Comparison of ENCODE assay signal across 8 mouse cellular contexts in genomic region chr9:44690641-44691040, GRCm38 (mm10). TPM values are rescaled to one million over a fixed set of nuclear protein-coding genes. Genes with fewer than 3 reads are reported as not detected.
DNase-seq lines count a peak whose midpoint lies in the region; ATAC-seq lines count a peak whose summit lies in the region.

No protein-coding gene starts in this region.

- H3K9me3 ChIP-seq in kidney, embryonic 14.5 days (ENCODE audit: control insufficient read depth, low read length) = no peaks in the 10 kb centered on the region

- 38% methylated on average over 7 of the region's 7 CpGs for WGBS in kidney, embryonic 14.5 days

- H3K4me2 ChIP-seq in kidney, embryonic 14.5 days (replicated peaks; ENCODE audit: low read depth, low read length) = no peak overlapping the region

- H3K27ac ChIP-seq in kidney, embryonic 14.5 days (ENCODE audit: low read depth, low read length) = no peak overlapping the region

- intact Hi-C loops in gastrocnemius, postnatal 14 days (cut with DNase I; ENCODE audit: low total_unique reads) = no loop called here

- peaks cover 12% of the 10 kb centered on the region for H3K4me1 ChIP-seq in kidney, embryonic 14.5 days (ENCODE audit: control insufficient read depth, insufficient read depth, low read length)

- peak; percentile 38 for DNase-seq in adrenal gland, postnatal 14 days
- no peak for DNase-seq in adrenal gland, adult 8-10 months
- peak; percentile 45 to 59 for DNase-seq in kidney, postnatal 4 days
- DNase-seq in induced T-regulatory cell, adult 2 months (ENCODE audit: low read depth) = peak; percentile 89
- peak; percentile 74 for DNase-seq in thymus, postnatal 0 days (ENCODE audit: low spot score)
- no peak for DNase-seq in gastrocnemius, adult 8-10 months (ENCODE audit: low spot score in 2 of 2)
- no peak for DNase-seq in gastrocnemius, postnatal 14 days

- no peak for ATAC-seq in kidney, embryonic 14.5 days (ENCODE audit: low FRiP score, low TSS enrichment)

- H3K4me3 ChIP-seq in kidney, embryonic 14.5 days (ENCODE audit: low read length) = no peak overlapping the region

- H3K36me3 ChIP-seq in kidney, embryonic 14.5 days (ENCODE audit: control insufficient read depth, insufficient read depth, low read length) = peaks cover 42% of the 10 kb centered on the region

- no peaks in the 10 kb centered on the region for H3K27me3 ChIP-seq in kidney, embryonic 14.5 days (ENCODE audit: control insufficient read depth, insufficient read depth, low read length)

- no peak overlapping the region for H3K9ac ChIP-seq in kidney, embryonic 14.5 days (ENCODE audit: low read depth, low read length)

RNA-seq across cellular contexts. Expression of gene Treh, which starts 17.6 kb away (rescaled TPM):
- total RNA-seq in adrenal gland, postnatal 14 days (2021) = not detected in 2 replicates
- total RNA-seq in adrenal gland, adult 8-10 months (2022) = not detected
- polyA plus RNA-seq in kidney, embryonic 14.5 days (2014; fragmentation: Nextera tagmentation; extraction: Ambion mirVana) = not detected in 2 replicates
- 0.07 TPM in 1 of 2 replicates, not detected in the other for polyA plus RNA-seq in thymus, postnatal 0 days (2015; fragmentation: Nextera tagmentation; extraction: Ambion mirVana)
- total RNA-seq in gastrocnemius, adult 8-10 months (2022) = not detected
- total RNA-seq in gastrocnemius, postnatal 14 days (2021) = not detected

RNA-seq across cellular contexts. Expression of gene Phldb1, which starts 44.4 kb away (rescaled TPM):
- total RNA-seq in adrenal gland, postnatal 14 days (2021) = 45.1 and 60.5 TPM in 2 replicates
- total RNA-seq in adrenal gland, adult 8-10 months (2022) = 10 to 100 TPM; 31.7 to 64.7 (median 48.5) TPM
- 24.9 and 28.7 TPM in 2 replicates for polyA plus RNA-seq in kidney, embryonic 14.5 days (2014; fragmentation: Nextera tagmentation; extraction: Ambion mirVana)
- 3.0 and 3.3 TPM in 2 replicates for polyA plus RNA-seq in thymus, postnatal 0 days (2015; fragmentation: Nextera tagmentation; extraction: Ambion mirVana)
- 10 to 100 TPM; 20.0 to 33.0 (median 32.5) TPM for total RNA-seq in gastrocnemius, adult 8-10 months (2022)
- total RNA-seq in gastrocnemius, postnatal 14 days (2021) = 10 to 100 TPM; 43.8 to 47.6 TPM

Comparison
In these comparisons a context has a peak if more than half of its experiments do, and no peak if none do; other contexts are left out.
1. DNase-seq: peak in adrenal gland, postnatal 14 days (single experiment), kidney, postnatal 4 days (2 of 2), induced T-regulatory cell, adult 2 months (single experiment) and thymus, postnatal 0 days (single experiment); none in adrenal gland, adult 8-10 months (single experiment), gastrocnemius, adult 8-10 months (0 of 2) and gastrocnemius, postnatal 14 days (single experiment).